Mouse (Mus musculus) fibroblast of lung, adult 2 months (primary cell): ENCODE results near the gene Stfa1.
"Not testable (repeated sequence)": the region's sequence is repeated elsewhere in the genome, so short reads cannot be mapped to it uniquely, and the experiment has no call there.

Experiments used
- DNase-seq: peaks from one replicate; pipeline ENCODE4 v3.0.0-alpha.2; 2011; ENCODE audit warnings: low read depth

Stfa1 gene

GRCm38 (mm10) chr16:36276796-36277195 lies at the start of gene Stfa1:
Gene Stfa1, plus strand, starts transcription at chr16:36276951.
- DNase-seq = not testable (repeated sequence)

GRCm38 (mm10) chr16:36260585-36260984 lies 16.2 kb upstream of the Stfa1 start:
- not testable (repeated sequence) for DNase-seq

GRCm38 (mm10) chr16:36289140-36289539 lies 12.4 kb downstream of the Stfa1 start:
- no peak for DNase-seq

GRCm38 (mm10) chr16:36307631-36308030 lies 30.9 kb downstream of the Stfa1 start:
- no peak for DNase-seq

- DNase-seq = not testable (repeated sequence)
These were observed 39.4 kb downstream of the Stfa1 start for GRCm38 (mm10) chr16:36316111-36316510.

- no peak for DNase-seq
These were observed 42.5 kb downstream of the Stfa1 start for GRCm38 (mm10) chr16:36319286-36319685.

- DNase-seq = no peak
These were observed 57.5 kb downstream of the Stfa1 start, which contains the start of gene BC117090 for GRCm38 (mm10) chr16:36334232-36334631. Gene BC117090, minus strand, starts transcription at chr16:36334332.
